Mouse (Mus musculus) megakaryocyte-erythroid progenitor cell, adult 5-6 weeks (primary cell): Measurements from ENCODE around the gene Atp8a2. TPM values are rescaled to one million over a fixed set of nuclear protein-coding genes. Genes with fewer than 3 reads are reported as not detected.
"Not testable (repeated sequence)": the region's sequence is repeated elsewhere in the genome, so short reads cannot be mapped to it uniquely, and the experiment has no call there.

Experiments
- ATAC-seq: replicated peaks from 2 replicates; pipeline ENCODE4 v1.8.0; 2016; ENCODE audit warnings: mild to moderate bottlenecking, inconsistent platforms; ENCODE audit not compliant: severe bottlenecking, poor library complexity, low FRiP score, low TSS enrichment
- total RNA-seq, 2 experiments: library from RNA; stranded (forward) in 1 of 2; stranded (reverse) in 1 of 2; fragments of 200-1000, 215-1000 nt in 1 of 2; fragments of >200 nt in 1 of 2; fragmentation: Nextera tagmentation in 1 of 2; gene quantifications; 2 replicates each; pipeline ENCODE4 v1.2.3; 2014 to 2017

The Atp8a2 gene
- total RNA-seq, 2 experiments from 2014 or later, result 3.3 TPM; not detected in 1

- ATAC-seq, result no peak
These were observed 455.2 kb downstream of the Atp8a2 start for GRCm38 (mm10) chr14:59741752-59742151.

DNA sequence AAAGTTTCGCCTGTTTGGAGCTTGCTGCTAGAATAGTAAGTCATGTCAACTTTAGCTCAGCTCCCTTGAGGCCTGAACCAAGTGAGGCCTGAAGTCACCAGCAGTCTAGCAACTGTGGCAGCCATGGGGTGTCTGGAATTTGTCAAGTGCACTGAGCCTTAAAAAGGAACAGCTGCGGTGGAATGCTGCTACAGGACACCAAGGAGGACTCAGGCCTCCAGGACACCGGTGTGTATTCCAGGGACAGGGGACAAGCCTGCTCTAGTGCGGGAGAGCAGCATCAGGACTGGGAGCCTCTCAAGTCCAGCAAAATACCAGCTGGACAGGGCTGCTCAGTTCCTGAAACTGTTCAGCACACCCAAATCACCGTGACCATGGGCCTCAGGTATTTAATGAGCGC is 457.5 kb downstream of the Atp8a2 start:
- no peak for ATAC-seq

DNA sequence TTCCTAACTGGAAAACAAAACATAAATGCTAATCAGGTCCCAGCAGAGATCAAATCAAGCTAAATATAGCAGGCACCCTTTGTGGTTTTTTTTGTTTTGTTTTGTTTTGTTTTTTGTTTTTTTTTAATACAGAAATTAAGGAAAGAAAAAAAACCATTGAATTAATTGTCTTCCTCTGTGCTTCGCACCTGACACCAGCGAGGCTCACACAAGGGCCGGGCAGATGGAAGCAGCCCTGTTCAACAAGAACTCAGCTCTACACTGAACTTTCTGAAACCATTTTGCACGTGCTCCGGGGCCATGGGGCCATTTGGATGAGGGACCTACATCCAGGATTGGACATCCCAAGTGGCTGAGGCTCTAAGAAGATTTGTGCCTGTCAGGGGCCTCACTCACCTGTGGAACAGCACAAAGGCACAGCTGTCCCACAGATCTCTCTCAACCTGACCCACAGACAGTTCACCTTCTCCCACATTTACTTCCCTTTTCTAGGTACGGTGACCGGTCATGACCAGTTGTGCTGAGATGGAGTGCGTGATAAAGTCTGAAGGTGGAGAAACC is 459.2 kb downstream of the Atp8a2 start:
- ATAC-seq, result no peak

- ATAC-seq, result no peak
These were observed 459.9 kb downstream of the Atp8a2 start for GRCm38 (mm10) chr14:59736861-59737700.

GRCm38 (mm10) chr14:59730043-59730390 is 467.0 kb downstream of the Atp8a2 start:
- no peak for ATAC-seq

DNA sequence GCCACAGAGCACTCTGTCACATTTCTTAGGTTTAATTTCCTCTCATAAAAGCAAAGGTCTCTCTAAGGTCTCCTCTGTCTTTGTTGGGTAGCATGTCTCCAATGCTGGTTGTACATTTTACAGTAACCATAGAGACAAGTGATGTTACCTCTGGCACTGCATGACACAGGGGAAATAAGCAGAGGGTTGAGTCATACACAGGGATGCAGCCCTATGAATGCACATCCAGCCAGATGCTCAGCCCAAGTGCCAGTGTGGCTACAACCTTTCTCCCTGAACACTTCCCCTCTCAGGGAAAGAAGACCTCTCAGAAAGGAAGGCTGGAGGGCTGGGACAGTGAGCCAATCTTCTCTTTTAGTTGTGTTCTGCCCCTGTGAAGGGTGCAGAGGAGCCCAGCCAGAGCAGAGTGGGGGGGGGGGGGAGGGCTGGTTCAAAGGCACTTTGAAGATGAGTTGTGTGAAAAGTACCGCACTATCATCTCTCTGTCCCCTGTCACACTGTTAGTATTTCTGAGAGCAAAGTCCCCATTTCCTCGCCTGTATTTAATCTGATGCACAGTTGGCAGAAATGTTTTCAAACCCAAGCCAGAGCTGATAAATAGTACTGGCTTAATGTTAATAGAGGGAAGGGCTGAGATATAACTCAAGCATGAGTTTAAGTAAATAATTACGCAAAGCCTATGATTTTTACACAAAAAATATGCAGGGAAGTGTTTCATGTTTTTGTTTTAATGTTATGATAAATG is 467.5 kb downstream of the Atp8a2 start:
- ATAC-seq, result no peak

- no peak for ATAC-seq
These were observed 470.0 kb downstream of the Atp8a2 start for GRCm38 (mm10) chr14:59727016-59727415.

DNA sequence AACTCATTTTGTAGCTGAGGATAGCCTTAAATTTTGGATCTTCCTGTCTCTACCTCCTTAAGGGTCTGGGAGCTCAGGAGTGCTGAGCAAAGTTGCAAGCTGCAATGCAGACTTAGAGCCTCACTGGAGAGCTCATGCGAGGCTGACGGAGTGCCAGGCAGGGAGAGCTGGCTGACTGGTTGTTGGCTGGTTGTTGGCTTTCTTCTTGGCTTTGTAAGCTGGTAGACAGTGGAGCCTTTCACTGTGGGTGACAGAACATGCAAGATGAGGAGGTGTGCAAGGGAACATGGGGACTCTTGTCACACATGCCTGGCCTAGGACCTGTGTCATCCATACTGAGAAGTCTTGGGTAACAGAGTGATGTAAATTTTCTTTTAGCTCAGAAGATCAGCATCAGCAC is 473.8 kb downstream of the Atp8a2 start:
- no peak for ATAC-seq

- no peak for ATAC-seq
These were observed 475.0 kb downstream of the Atp8a2 start for GRCm38 (mm10) chr14:59721957-59722356.

GRCm38 (mm10) chr14:59721356-59721755 is 475.6 kb downstream of the Atp8a2 start:
- ATAC-seq, result no peak

DNA sequence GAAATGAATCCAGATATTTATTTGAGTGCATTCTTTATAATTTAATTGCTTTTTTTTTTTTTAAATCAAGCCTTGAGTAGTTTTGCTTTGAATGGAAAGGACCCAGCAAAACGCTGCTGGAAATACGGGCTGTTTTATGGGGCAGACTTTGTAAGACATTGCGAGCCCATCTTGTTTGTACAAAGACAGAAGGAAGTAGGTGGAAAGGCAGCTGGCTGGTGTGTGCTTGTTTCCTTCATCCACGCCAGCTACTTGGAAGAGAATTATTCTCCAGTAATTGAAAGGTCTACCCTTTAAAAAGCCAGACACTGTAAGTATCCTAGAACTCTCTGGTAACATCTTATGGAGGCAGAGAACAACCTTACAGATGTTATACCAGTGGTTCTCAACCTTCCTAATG is 476.6 kb downstream of the Atp8a2 start:
- ATAC-seq, result no peak

DNA sequence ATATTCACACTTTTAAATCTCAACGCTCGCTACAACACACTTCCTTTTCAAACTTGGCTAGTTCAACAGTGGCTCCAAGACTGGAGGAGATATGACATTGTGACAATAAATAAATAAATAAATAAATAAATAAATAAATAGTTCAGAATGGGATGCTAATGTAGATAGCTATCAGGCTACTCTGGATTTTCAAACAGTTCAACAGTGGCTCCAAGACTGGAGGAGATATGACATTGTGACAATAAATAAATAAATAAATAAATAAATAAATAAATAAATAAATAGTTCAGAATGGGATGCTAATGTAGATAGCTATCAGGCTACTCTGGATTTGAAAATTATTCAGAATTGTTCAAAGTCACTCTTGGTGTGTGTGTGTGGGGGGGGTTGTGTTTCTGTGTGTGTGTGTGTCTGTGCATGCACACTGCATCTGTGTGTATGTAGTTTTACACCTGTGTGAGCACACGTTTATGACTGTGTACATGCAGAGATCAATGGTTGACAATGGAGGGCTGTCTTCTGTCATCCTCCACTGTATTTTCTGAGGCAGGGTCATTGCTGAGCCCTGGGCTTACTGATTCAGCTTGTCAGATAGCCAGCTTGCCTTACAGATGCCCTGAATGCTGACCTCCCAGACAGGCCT is 480.4 kb downstream of the Atp8a2 start:
- not testable (repeated sequence) for ATAC-seq

- no peak for ATAC-seq
These were observed 481.1 kb downstream of the Atp8a2 start for GRCm38 (mm10) chr14:59715695-59716442.

DNA sequence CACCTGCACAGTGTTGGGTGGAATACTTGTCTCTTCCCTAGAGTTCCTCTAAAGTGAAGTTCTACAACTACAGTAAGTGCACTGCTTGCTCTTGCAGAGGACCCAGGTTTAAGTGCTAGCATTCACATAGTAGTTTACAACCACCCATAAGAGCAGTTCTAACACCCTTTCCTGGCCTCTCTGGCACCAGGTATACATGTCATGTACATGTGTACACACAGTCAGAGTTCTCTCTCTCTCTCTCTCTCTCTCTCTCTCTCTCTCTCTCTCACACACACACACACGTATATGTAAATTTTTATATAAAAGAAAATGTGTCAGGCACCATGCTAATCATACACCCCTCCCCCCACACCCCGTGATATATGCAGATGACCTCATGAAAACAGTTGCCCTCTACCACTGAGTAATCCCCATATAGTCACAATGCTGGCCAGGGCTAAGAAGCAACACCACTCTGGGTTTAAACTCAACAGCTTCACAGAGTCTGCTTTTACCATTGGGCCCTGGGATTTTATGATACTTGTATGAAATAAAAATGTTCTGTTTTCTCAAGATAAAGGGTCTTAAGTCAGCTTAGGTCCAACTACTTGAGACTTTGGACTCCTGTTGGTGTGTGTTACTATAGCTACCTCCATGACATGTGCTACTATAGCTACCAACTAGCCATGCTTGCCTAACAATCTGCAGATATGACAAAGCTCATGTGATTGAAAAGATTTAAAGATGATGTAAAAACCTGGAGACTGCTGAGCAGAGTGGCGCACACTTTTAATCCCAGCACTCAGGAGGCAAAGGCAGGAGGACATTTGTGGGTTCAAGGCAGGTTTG is 487.3 kb downstream of the Atp8a2 start:
- no peak for ATAC-seq

DNA sequence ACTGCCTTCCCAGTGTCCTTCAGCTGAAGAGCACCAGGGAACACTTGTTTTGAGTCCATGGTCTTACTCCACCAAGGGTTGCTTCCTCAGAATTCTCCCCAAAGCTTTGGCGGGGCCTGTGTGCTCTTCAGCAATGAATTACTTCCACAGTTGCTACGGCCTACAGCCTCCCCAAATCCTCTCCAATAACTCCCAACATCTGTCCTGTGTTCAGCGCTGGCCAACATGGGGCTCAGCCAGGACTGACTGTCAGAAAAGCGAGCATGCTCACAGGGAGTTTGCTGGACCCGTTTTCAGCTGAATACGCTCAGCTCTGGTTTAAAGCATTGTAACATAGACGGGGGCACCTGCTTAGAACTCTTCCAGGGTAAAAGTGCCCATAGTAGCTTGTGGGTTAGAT is 489.0 kb downstream of the Atp8a2 start:
- no peak for ATAC-seq

DNA sequence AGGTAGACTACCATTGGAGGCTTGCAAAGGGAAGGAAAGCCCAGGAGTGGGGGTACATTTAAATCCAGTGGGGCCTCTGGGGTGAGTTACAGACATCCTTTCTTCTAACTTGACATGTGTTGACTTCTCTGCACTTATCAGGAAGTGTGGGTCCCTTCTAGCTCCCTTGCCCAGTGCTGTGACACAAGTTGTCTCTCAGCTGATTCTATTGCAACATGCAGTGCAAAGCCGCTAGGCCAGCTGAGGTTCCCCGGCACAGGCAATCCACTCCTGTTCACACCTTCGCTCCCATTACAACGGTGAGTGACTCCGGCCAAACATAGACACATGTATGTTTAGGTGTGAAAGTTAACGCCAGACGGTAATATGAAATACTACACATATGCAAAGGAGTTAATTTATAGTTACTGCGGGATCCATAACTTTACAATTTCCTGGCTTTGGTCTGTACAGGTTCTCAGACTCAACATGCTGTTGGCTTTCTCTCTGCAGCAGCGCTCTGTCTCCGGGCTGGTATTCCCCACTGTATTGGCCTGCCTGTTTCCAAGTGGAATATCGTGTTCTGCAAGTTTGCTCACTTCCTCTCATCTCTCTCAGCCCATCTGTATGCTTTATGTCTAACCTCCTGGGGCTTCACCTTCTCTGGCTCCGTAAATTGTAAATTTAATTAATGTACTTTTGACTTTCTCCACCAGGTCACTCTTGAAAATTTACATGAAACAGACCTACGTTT is 491.5 kb downstream of the Atp8a2 start:
- ATAC-seq, result no peak

DNA sequence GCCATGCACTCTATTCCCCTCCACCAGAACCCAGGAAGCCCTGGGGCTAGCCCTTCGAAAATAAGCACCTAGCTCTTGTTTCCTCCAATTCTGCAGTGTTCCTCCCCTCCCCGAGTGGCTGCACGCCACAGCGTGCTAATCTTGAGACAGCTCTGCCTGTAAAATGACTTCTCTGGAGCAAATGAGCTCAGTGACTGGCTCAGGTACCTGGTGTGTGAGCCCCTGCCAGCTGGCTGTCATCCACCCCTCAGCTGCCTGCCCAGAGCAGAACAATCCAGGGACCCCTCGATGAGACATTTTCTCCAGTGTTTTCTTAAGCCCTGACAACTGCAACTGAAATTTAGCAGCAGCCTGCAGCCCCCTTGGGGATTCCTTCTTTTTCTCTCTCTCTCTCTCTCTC is 495.5 kb downstream of the Atp8a2 start:
- ATAC-seq, result no peak

DNA sequence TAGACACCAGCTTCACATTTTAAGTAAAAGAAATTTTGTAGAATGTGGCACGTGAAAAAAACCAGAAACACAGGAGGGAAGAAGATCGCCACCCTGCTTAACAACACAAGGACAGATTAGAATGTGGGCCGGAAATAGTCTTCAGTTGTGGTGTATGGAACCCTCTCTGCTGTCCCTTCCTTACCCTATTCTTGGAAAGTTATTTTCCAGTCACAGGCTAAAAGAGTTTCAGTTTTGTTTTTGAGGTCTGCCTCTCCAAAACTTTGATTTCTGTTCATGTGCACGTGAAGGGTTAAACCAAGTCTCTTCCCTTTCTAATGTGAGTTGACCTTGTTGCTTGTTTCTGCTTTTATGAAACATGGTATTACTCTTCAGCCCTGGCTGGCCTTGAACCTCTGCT is 501.8 kb downstream of the Atp8a2 start:
- ATAC-seq, result no peak
